Mouse (Mus musculus) heart, adult 2 months (tissue): ENCODE measurements around the gene Gm11236.
"Not testable (repeated sequence)": the region's sequence is repeated elsewhere in the genome, so short reads cannot be mapped to it uniquely, and the experiment has no call there.

Source experiments
- CTCF ChIP-seq: fragments of 200-600 bp; IDR thresholded peaks from 2 replicates; pipeline ENCODE4 v1.8.1; 2022; ENCODE audit warnings: antibody characterized with exemption, mild to moderate bottlenecking, moderate library complexity
- EP300 ChIP-seq: fragments of 200-500 bp; IDR thresholded peaks from 2 replicates; pipeline ENCODE4 v1.6.1; 2011; ENCODE audit warnings: low read depth, low read length, control low read depth; ENCODE audit not compliant: insufficient read depth

DNA sequence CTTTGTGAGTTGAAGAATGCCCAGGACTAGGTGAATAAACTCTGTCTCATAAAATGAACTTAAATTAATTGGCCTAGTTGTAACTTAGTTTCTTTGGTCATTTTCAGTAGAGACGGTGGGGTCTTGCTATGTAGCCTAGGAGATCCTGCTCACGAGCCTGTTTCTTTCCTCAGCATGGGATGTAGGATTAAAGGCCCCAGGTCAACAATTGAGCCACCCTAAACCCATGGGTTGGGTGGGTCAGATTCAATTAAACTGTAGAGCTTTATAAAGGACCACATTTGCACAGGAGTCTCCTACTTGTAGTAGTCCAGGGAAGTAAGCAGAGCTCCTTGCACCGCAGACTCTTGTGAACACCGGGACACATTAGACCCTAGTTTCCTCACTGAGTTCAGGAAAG, 30.1 kb downstream of the Gm11236 start, which contains the start of gene Gm11239:
- TF ChIP-seq CTCF, EP300: not testable (repeated sequence)
